Mouse (Mus musculus): ENCODE results near the gene Neurod2.

DNA sequence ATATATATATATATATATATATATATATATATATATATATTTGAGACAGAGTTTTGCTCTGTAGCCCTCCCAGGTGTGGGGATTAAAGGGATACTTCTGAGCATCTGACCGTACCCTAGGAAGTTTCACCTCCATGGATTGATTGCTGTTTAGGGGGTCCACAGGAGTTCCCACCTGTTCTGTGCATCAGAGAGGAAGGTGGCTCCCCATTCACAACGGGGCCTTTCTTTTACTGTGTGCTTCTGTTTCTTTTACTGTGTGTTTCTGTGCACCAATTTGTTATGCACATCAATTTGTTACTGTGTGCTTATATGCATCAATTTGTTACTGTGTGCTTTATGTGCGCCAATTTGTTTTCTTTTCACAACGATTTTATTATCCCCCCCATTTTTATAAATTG is 11.7 kb upstream of the Neurod2 start:
- no peak for TF ChIP-seq POLR2A (IDR thresholded peaks at IDR 0.05; ENCODE audit: insufficient read depth, low read depth, low read length)
- no peak for TF ChIP-seq CTCF (IDR thresholded peaks at IDR 0.05)

Measured in heart, adult 2 months (tissue).